Mouse (Mus musculus): ENCODE results near the gene Slc16a8. TPM values are rescaled to one million over a fixed set of nuclear protein-coding genes. Genes with fewer than 3 reads are reported as not detected.

Gene Slc16a8
- polyA plus RNA-seq, 1 experiment from 2014 or later = not detected

DNA sequence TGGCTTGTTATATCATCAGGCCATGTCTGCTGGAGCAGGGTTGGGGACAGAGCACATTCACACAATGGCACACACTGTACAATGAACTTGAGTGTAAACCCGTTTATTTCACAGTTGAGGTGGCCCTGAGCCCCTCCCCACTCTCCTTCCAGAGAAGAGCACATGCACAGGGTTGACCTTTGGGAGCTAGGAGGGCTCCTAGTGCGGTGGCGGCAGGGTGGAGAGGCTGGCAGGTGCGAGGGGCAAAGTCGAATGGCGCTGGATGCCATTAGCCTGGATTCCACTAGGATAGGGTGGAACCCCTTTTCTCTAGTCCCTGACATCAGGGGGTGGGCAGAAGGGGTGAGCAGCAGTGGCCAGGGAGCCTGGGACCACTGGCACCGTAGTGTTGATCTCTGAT lies 31.6 kb upstream of the Slc16a8 start:
- Histone ChIP-seq H3K9ac (ENCODE audit: low read depth, low read length) (no peak overlapping the region), H3K4me2 (ENCODE audit: low read depth, low read length) (no peak overlapping the region)

DNA sequence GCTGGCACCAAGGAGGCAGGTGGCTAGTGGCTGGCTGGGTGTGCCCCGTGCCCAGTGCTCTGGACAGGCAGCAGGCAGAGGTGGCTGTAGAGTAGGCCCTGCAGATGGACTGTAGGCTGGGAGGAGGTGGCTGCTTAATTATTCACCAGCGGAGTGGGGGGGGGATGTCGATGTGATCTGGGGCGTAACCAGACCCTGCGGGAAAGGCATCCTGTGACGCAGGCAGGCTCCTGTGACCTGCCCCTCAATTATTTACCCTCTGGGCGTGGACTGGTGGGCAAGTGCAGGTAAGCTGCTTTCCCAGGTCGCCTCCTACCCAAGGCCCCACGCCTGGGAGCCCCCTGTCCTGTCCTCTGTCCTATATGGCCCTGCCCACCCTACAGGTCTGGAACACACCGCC lies 30.8 kb upstream of the Slc16a8 start, which contains the start of gene Baiap2l2:
TSS of gene Baiap2l2 (minus strand) at position 139 of the 400 bp plus-strand sequence.
- H3K36me3 ChIP-seq (ENCODE audit: control insufficient read depth, insufficient read depth) = no peaks in the 10 kb centered on the region
- peak within 1 kb of the TSS; percentile 35 for H3K4me3 ChIP-seq (ENCODE audit: low read depth, low read length)
- WGBS (ENCODE audit: insufficient replicate concordance) = 55% methylated on average over 10 of the region's 10 CpGs
- no peaks in the 10 kb centered on the region for H3K27me3 ChIP-seq (ENCODE audit: control insufficient read depth, insufficient read depth, low read depth, low read length)
- no peak within 1 kb of the TSS for H3K27ac ChIP-seq (ENCODE audit: low read length)
- peak; percentile 72 for ATAC-seq (ENCODE audit: low read depth)
- H3K4me1 ChIP-seq (ENCODE audit: control insufficient read depth, low read depth, low read length) = peaks cover 12% of the 10 kb centered on the region
- peak within 1 kb of the TSS; percentile 18 for H3K4me2 ChIP-seq (ENCODE audit: low read depth, low read length)
- H3K9ac ChIP-seq (ENCODE audit: low read depth, low read length) = no peak within 1 kb of the TSS
- H3K9me3 ChIP-seq (replicated peaks; ENCODE audit: control insufficient read depth, low read length) = no peaks in the 10 kb centered on the region

More for the DNA sequence above, 31.6 kb upstream of the Slc16a8 start:
- 79% methylated on average over 7 of the region's 7 CpGs for WGBS (ENCODE audit: insufficient replicate concordance)
- Histone ChIP-seq H3K36me3 (ENCODE audit: control insufficient read depth, insufficient read depth) (no peaks in the 10 kb centered on the region), H3K9me3 (replicated peaks; ENCODE audit: control insufficient read depth, low read length) (no peaks in the 10 kb centered on the region), H3K27me3 (ENCODE audit: control insufficient read depth, insufficient read depth, low read depth, low read length) (no peaks in the 10 kb centered on the region), H3K4me1 (ENCODE audit: control insufficient read depth, low read depth, low read length) (peaks cover 6% of the 10 kb centered on the region), H3K4me3 (ENCODE audit: low read depth, low read length) (no peak overlapping the region), H3K27ac (ENCODE audit: low read length) (no peak overlapping the region)
- ATAC-seq (ENCODE audit: low read depth) = no peak

- 0 out of 2 replicates have a peak overlapping the region, but pooled peaks have one; percentile 16 for H3K9ac ChIP-seq (ENCODE audit: low read depth, low read length)
- no peak overlapping the region for H3K4me3 ChIP-seq (ENCODE audit: low read depth, low read length)
- H3K4me2 ChIP-seq (ENCODE audit: low read depth, low read length) = no peak overlapping the region
- no peaks in the 10 kb centered on the region for H3K27me3 ChIP-seq (ENCODE audit: control insufficient read depth, insufficient read depth, low read depth, low read length)
- ATAC-seq (ENCODE audit: low read depth) = no peak
- H3K4me1 ChIP-seq (ENCODE audit: control insufficient read depth, low read depth, low read length) = peaks cover 12% of the 10 kb centered on the region
- 77% methylated on average over 4 of the region's 4 CpGs for WGBS (ENCODE audit: insufficient replicate concordance)
- no peaks in the 10 kb centered on the region for H3K36me3 ChIP-seq (ENCODE audit: control insufficient read depth, insufficient read depth)
- no peaks in the 10 kb centered on the region for H3K9me3 ChIP-seq (replicated peaks; ENCODE audit: control insufficient read depth, low read length)
- H3K27ac ChIP-seq (ENCODE audit: low read length) = no peak overlapping the region
These were observed 28.8 kb upstream of the Slc16a8 start for GRCm38 (mm10) chr15:79283371-79283770.

GRCm38 (mm10) chr15:79282434-79282833 lies 27.9 kb upstream of the Slc16a8 start:
- H3K27ac ChIP-seq (ENCODE audit: low read length) = no peak overlapping the region
- H3K4me3 ChIP-seq (ENCODE audit: low read depth, low read length) = no peak overlapping the region
- no peak for ATAC-seq (ENCODE audit: low read depth)
- no peak overlapping the region for H3K4me2 ChIP-seq (ENCODE audit: low read depth, low read length)
- WGBS (ENCODE audit: insufficient replicate concordance) = 74% methylated on average over 5 of the region's 5 CpGs
- peaks cover 12% of the 10 kb centered on the region for H3K4me1 ChIP-seq (ENCODE audit: control insufficient read depth, low read depth, low read length)
- H3K27me3 ChIP-seq (ENCODE audit: control insufficient read depth, insufficient read depth, low read depth, low read length) = no peaks in the 10 kb centered on the region
- no peaks in the 10 kb centered on the region for H3K9me3 ChIP-seq (replicated peaks; ENCODE audit: control insufficient read depth, low read length)
- no peaks in the 10 kb centered on the region for H3K36me3 ChIP-seq (ENCODE audit: control insufficient read depth, insufficient read depth)
- H3K9ac ChIP-seq (ENCODE audit: low read depth, low read length) = no peak overlapping the region

DNA sequence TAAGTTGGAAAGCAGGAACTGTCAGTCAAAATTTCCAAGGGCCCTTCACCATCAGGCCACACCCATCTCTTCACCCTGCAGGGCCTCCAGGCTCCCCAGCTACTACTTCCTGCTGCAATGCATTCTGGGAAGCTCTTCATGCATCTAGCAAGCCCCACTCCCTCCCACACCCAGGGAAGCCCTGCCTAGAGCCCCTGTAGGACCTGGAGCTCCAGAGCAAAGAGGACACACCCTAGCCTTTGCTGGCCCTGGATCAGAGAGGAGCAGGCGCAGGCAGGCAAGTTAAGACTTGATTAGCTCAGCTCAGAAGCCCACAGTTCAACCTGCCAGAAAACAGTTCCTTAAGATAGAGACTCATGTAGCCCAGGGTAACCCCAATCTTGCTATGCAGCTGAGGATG lies 26.8 kb upstream of the Slc16a8 start:
- WGBS (ENCODE audit: insufficient replicate concordance) = 23% methylated on average over 1 of the region's 1 CpGs
- no peaks in the 10 kb centered on the region for H3K27me3 ChIP-seq (ENCODE audit: control insufficient read depth, insufficient read depth, low read depth, low read length)
- H3K36me3 ChIP-seq (ENCODE audit: control insufficient read depth, insufficient read depth) = no peaks in the 10 kb centered on the region
- H3K9ac ChIP-seq (ENCODE audit: low read depth, low read length) = no peak overlapping the region
- no peak overlapping the region for H3K4me3 ChIP-seq (ENCODE audit: low read depth, low read length)
- H3K4me2 ChIP-seq (ENCODE audit: low read depth, low read length) = no peak overlapping the region
- peak; percentile 76 for ATAC-seq (ENCODE audit: low read depth)
- H3K9me3 ChIP-seq (replicated peaks; ENCODE audit: control insufficient read depth, low read length) = no peaks in the 10 kb centered on the region
- H3K4me1 ChIP-seq (ENCODE audit: control insufficient read depth, low read depth, low read length) = peaks cover 12% of the 10 kb centered on the region
- peak overlapping the region; percentile 65 for H3K27ac ChIP-seq (ENCODE audit: low read length)

GRCm38 (mm10) chr15:79280850-79281249 lies 26.3 kb upstream of the Slc16a8 start:
- WGBS (ENCODE audit: insufficient replicate concordance) = 33% methylated on average over 5 of the region's 5 CpGs
- H3K9ac ChIP-seq (ENCODE audit: low read depth, low read length) = no peak overlapping the region

DNA sequence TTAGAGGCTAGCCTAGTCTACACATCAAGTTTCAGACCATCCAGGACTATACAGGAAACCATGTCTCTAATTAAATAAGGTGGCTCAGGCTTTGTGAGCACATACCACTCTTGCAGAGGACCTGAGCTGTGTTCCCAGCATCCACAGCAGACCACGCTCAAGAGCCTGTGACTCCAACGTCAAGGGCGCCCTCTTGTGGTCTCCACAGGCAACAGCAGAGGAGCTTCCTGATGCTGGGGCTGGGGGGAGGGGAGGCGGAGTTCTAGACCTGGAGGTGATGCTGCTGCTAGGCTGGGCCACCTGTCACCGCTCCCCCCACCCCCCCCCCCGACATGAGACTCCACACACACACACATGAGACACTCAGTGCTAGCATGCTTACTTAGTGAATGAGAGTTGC lies 25.6 kb upstream of the Slc16a8 start:
- no peak overlapping the region for H3K4me2 ChIP-seq (ENCODE audit: low read depth, low read length)
- no peaks in the 10 kb centered on the region for H3K36me3 ChIP-seq (ENCODE audit: control insufficient read depth, insufficient read depth)
- no peaks in the 10 kb centered on the region for H3K27me3 ChIP-seq (ENCODE audit: control insufficient read depth, insufficient read depth, low read depth, low read length)
- H3K4me1 ChIP-seq (ENCODE audit: control insufficient read depth, low read depth, low read length) = peaks cover 12% of the 10 kb centered on the region
- ATAC-seq (ENCODE audit: low read depth) = no peak
- H3K9ac ChIP-seq (ENCODE audit: low read depth, low read length) = no peak overlapping the region
- WGBS (ENCODE audit: insufficient replicate concordance) = 26% methylated on average over 6 of the region's 6 CpGs
- H3K9me3 ChIP-seq (replicated peaks; ENCODE audit: control insufficient read depth, low read length) = no peaks in the 10 kb centered on the region
- H3K4me3 ChIP-seq (ENCODE audit: low read depth, low read length) = no peak overlapping the region
- no peak overlapping the region for H3K27ac ChIP-seq (ENCODE audit: low read length)

More at GRCm38 (mm10) chr15:79280850-79281249, 26.3 kb upstream of the Slc16a8 start:
- Histone ChIP-seq H3K27me3 (ENCODE audit: control insufficient read depth, insufficient read depth, low read depth, low read length) (no peaks in the 10 kb centered on the region), H3K4me2 (ENCODE audit: low read depth, low read length) (no peak overlapping the region; the same call in 1 of the 2 replicates), H3K4me3 (ENCODE audit: low read depth, low read length) (no peak overlapping the region), H3K36me3 (ENCODE audit: control insufficient read depth, insufficient read depth) (no peaks in the 10 kb centered on the region), H3K27ac (ENCODE audit: low read length) (peak overlapping the region; percentile 22; the same call in 1 of the 2 replicates), H3K9me3 (replicated peaks; ENCODE audit: control insufficient read depth, low read length) (no peaks in the 10 kb centered on the region), H3K4me1 (ENCODE audit: control insufficient read depth, low read depth, low read length) (peaks cover 12% of the 10 kb centered on the region)
- ATAC-seq (ENCODE audit: low read depth) = no peak

DNA sequence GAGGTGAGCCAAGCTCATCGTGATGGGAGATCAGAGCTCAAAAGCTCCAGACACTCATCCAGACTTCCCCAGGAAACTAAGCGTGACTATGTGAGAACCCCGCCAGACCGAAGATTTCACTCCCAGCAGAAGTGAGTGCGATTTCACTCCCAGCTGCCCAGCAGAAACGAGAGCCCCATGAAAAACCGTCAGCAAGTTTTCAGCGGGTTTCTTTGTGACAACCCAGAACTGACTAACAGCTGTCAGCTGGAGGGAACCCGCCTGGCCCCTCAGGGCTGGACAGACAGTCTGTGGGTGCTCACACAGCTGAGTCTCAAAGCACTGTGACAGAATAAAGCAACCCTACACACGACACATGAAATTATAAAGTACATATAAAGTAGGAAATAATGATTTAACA lies 23.2 kb upstream of the Slc16a8 start:
- Histone ChIP-seq H3K27me3 (ENCODE audit: control insufficient read depth, insufficient read depth, low read depth, low read length) (no peaks in the 10 kb centered on the region), H3K4me2 (ENCODE audit: low read depth, low read length) (no peak overlapping the region), H3K9ac (ENCODE audit: low read depth, low read length) (no peak overlapping the region), H3K27ac (ENCODE audit: low read length) (no peak overlapping the region), H3K4me3 (ENCODE audit: low read depth, low read length) (no peak overlapping the region), H3K36me3 (ENCODE audit: control insufficient read depth, insufficient read depth) (no peaks in the 10 kb centered on the region), H3K9me3 (replicated peaks; ENCODE audit: control insufficient read depth, low read length) (no peaks in the 10 kb centered on the region), H3K4me1 (ENCODE audit: control insufficient read depth, low read depth, low read length) (peaks cover 12% of the 10 kb centered on the region)
- 59% methylated on average over 10 of the region's 10 CpGs for WGBS (ENCODE audit: insufficient replicate concordance)
- ATAC-seq (ENCODE audit: low read depth) = no peak

GRCm38 (mm10) chr15:79273020-79273419 lies 18.5 kb upstream of the Slc16a8 start:
- Histone ChIP-seq H3K27me3 (ENCODE audit: control insufficient read depth, insufficient read depth, low read depth, low read length) (no peaks in the 10 kb centered on the region), H3K9me3 (replicated peaks; ENCODE audit: control insufficient read depth, low read length) (no peaks in the 10 kb centered on the region), H3K36me3 (ENCODE audit: control insufficient read depth, insufficient read depth) (no peaks in the 10 kb centered on the region), H3K4me2 (ENCODE audit: low read depth, low read length) (no peak overlapping the region), H3K27ac (ENCODE audit: low read length) (no peak overlapping the region), H3K9ac (ENCODE audit: low read depth, low read length) (no peak overlapping the region), H3K4me3 (ENCODE audit: low read depth, low read length) (no peak overlapping the region), H3K4me1 (ENCODE audit: control insufficient read depth, low read depth, low read length) (peaks cover 7% of the 10 kb centered on the region)
- 46% methylated on average over 10 of the region's 10 CpGs for WGBS (ENCODE audit: insufficient replicate concordance)
- no peak for ATAC-seq (ENCODE audit: low read depth)
